Mouse (Mus musculus) intestine, embryonic 16.5 days (tissue): ENCODE data around the gene Wnt9a. TPM values are rescaled to one million over a fixed set of nuclear protein-coding genes. Genes with fewer than 3 reads are reported as not detected.
"Not testable (repeated sequence)": the region's sequence is repeated elsewhere in the genome, so short reads cannot be mapped to it uniquely, and the experiment has no call there.

Experiments
- ATAC-seq: fragments of 200-750 bp; cut with Nextera tagmentation; 2 replicates; pipeline ENCODE4 v1.8.0; 2017; ENCODE audit warnings: moderate TSS enrichment, moderate library complexity
- H3K27ac ChIP-seq: fragments of 300-500 bp; sonication (generic); 2 replicates; pipeline ENCODE4 v1.5.1; 2014; ENCODE audit warnings: mild to moderate bottlenecking, low read length
- H3K27me3 ChIP-seq: fragments of 300-500 bp; sonication (generic); replicated peaks from 2 replicates; pipeline ENCODE4 v1.6.1; 2014; ENCODE audit warnings: low read length, control low read depth, mixed read lengths; ENCODE audit not compliant: control insufficient read depth, insufficient read depth
- H3K36me3 ChIP-seq: fragments of 300-500 bp; sonication (generic); 2 replicates; pipeline ENCODE4 v1.6.1; 2014; ENCODE audit warnings: low read length, control low read depth; ENCODE audit not compliant: control insufficient read depth, insufficient read depth
- H3K4me1 ChIP-seq: fragments of 300-500 bp; sonication (generic); 2 replicates; pipeline ENCODE4 v1.6.1; 2014; ENCODE audit warnings: low read length, control low read depth, mixed read lengths; ENCODE audit not compliant: control insufficient read depth, insufficient read depth
- H3K4me2 ChIP-seq: fragments of 300-500 bp; sonication (generic); 2 replicates; pipeline ENCODE4 v1.6.1; 2014; ENCODE audit warnings: low read depth, low read length, control low read depth
- H3K4me3 ChIP-seq: fragments of 300-500 bp; sonication (generic); 2 replicates; pipeline ENCODE4 v1.5.1; 2014; ENCODE audit warnings: mild to moderate bottlenecking, low read length
- H3K9ac ChIP-seq: fragments of 300-500 bp; sonication (generic); 2 replicates; pipeline ENCODE4 v1.6.1; 2014; ENCODE audit warnings: low read depth, low read length
- H3K9me3 ChIP-seq: fragments of 300-500 bp; sonication (generic); 2 replicates; pipeline ENCODE4 v1.6.1; 2016; ENCODE audit warnings: low read length, control low read depth; ENCODE audit not compliant: control insufficient read depth
- WGBS: fragments of 180-500 bp; shearing (Covaris S2); extraction: QIAGEN DNeasy Blood & Tissue Kit; methylation state at CpG from one replicate; pipeline ENCODE4 v1.1.7; 2014; 5-methylcytosine and 5-hydroxymethylcytosine counted together
- microRNA-seq: library from miRNA; unstranded; fragments of <30 nt; microRNA quantifications from one replicate; pipeline ENCODE4, GENCODE M21; 2016
- polyA plus RNA-seq: library from polyadenylated mRNA; unstranded; fragments of >200 nt; fragmentation: Nextera tagmentation; extraction: Ambion mirVana; gene quantifications from 2 replicates; pipeline ENCODE4 v1.2.1, GENCODE M21; 2015

Gene Wnt9a
- polyA plus RNA-seq, 1 experiment from 2014 or later = 4.4 TPM

DNA sequence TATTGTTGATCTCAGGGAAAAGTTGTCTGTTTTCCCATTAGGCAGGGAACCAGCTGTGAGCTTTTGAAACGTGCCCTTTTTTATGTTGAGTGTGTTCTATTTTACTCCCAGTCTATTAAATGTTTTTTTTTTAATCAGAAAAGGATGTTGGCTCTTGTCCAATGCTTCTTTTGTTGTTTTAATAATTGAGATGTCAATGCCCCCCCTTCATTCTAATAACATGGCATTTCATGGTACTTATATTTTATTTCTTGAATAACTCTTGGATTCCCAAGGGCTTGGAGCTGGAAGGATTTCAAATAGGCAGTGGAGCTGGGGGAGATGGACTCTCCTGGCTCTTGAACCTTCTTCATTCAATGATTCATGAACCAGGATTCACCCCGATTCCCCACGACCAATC lies 59.3 kb downstream of the Wnt9a start:
- no peak overlapping the region for H3K9ac ChIP-seq
- no peak overlapping the region for H3K27ac ChIP-seq
- 62% methylated on average over 3 of the region's 3 CpGs for whole genome bisulfite sequencing

GRCm38 (mm10) chr11:59366633-59367032 lies 59.9 kb downstream of the Wnt9a start:
- no peak for ATAC-seq

More for the DNA sequence above, 59.3 kb downstream of the Wnt9a start:
- no peak for ATAC-seq
- H3K4me2 ChIP-seq = no peak overlapping the region
- peaks cover 10% of the 10 kb centered on the region; the same call in 1 of the 2 replicates for H3K4me1 ChIP-seq
- no peaks in the 10 kb centered on the region for H3K27me3 ChIP-seq
- H3K9me3 ChIP-seq = no peaks in the 10 kb centered on the region
- H3K36me3 ChIP-seq = no peaks in the 10 kb centered on the region
- H3K4me3 ChIP-seq = no peak overlapping the region

GRCm38 (mm10) chr11:59367955-59368354 lies 61.2 kb downstream of the Wnt9a start:
- H3K27me3 ChIP-seq, H3K9me3 ChIP-seq, ATAC-seq, H3K36me3 ChIP-seq, H3K4me1 ChIP-seq, H3K27ac ChIP-seq, H3K9ac ChIP-seq, H3K4me2 ChIP-seq, H3K4me3 ChIP-seq: not testable (repeated sequence)
- WGBS = 82% methylated on average over 4 of the region's 4 CpGs

More at GRCm38 (mm10) chr11:59366633-59367032, 59.9 kb downstream of the Wnt9a start:
- no peak overlapping the region for H3K9ac ChIP-seq
- no peak overlapping the region for H3K27ac ChIP-seq
- no peak overlapping the region for H3K4me2 ChIP-seq
- H3K4me3 ChIP-seq = no peak overlapping the region
- no peaks in the 10 kb centered on the region for H3K27me3 ChIP-seq
- no peaks in the 10 kb centered on the region for H3K9me3 ChIP-seq
- H3K4me1 ChIP-seq = peaks cover 10% of the 10 kb centered on the region; the same call in 1 of the 2 replicates
- WGBS = 34% methylated on average over 3 of the region's 3 CpGs
- H3K36me3 ChIP-seq = no peaks in the 10 kb centered on the region

DNA sequence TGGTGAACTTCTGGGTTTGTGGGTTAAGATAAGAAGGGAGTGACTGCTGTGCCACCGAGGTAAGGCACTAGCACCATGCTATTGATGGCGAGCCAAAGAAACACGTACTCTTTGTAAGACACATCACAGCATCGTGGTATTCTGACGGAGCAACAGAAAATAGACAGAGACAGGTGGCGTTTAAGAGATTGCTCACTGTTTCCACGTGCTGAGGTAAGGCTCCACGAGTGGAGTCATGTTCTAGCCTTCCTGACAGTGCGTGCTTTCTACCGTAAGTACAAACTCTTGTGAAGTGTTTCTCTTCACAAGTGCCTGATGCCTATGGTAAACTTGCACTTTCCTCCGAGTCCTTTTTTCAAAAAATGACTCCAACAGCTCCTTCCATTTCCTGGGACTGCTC lies 63.1 kb downstream of the Wnt9a start:
- ATAC-seq = no peak
- Histone ChIP-seq H3K27me3 (no peaks in the 10 kb centered on the region), H3K4me2 (no peak overlapping the region), H3K27ac (no peak overlapping the region), H3K4me1 (peaks cover under 1% of the 10 kb centered on the region; the same call in 1 of the 2 replicates), H3K36me3 (no peaks in the 10 kb centered on the region), H3K9ac (no peak overlapping the region), H3K9me3 (no peaks in the 10 kb centered on the region), H3K4me3 (no peak overlapping the region)
- WGBS = 74% methylated on average over 11 of the region's 11 CpGs

DNA sequence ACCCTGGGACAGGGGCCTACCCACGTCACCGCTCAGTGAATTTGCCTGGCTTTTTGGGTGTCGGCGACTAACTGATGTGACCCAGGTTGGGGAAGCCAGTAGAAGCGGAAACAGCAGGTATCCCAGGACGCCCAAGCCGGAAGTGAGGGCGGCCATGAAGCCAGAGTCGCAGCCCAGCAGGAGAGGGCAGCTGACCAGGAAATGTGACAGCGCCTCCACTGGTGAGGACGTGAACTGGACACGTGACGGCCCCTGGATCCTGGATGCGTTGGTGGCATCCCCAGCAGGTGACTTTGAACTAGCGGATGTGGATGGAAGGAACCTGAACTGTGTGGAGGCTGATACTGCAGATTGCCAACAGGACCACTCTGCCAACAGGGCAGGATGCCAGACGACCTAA lies 68.7 kb downstream of the Wnt9a start, which contains the start of gene Prss38:
Prss38 (minus strand) TSS at position 183 of the 400 bp plus-strand sequence.
- H3K4me2 ChIP-seq = no peak within 1 kb of the TSS
- H3K4me3 ChIP-seq = no peak within 1 kb of the TSS
- no peaks in the 10 kb centered on the region for H3K9me3 ChIP-seq
- WGBS = 77% methylated on average over 16 of the region's 16 CpGs
- no peaks in the 10 kb centered on the region for H3K27me3 ChIP-seq
- no peak for ATAC-seq
- H3K4me1 ChIP-seq = no peaks in the 10 kb centered on the region
- H3K27ac ChIP-seq = no peak within 1 kb of the TSS
- H3K9ac ChIP-seq = no peak within 1 kb of the TSS
- no peaks in the 10 kb centered on the region for H3K36me3 ChIP-seq

- WGBS = 88% methylated on average over 3 of the region's 3 CpGs
- no peaks in the 10 kb centered on the region for H3K9me3 ChIP-seq
- no peak overlapping the region for H3K27ac ChIP-seq
- ATAC-seq = no peak
- H3K4me3 ChIP-seq = no peak overlapping the region
- no peak overlapping the region for H3K4me2 ChIP-seq
- no peaks in the 10 kb centered on the region for H3K27me3 ChIP-seq
- no peak overlapping the region for H3K9ac ChIP-seq
- H3K36me3 ChIP-seq = no peaks in the 10 kb centered on the region
- H3K4me1 ChIP-seq = no peaks in the 10 kb centered on the region
These were observed 71.3 kb downstream of the Wnt9a start for GRCm38 (mm10) chr11:59377999-59378398.

GRCm38 (mm10) chr11:59379547-59379946 lies 72.8 kb downstream of the Wnt9a start:
- H3K27ac ChIP-seq = no peak overlapping the region

More at GRCm38 (mm10) chr11:59379547-59379946, 72.8 kb downstream of the Wnt9a start:
- Histone ChIP-seq H3K4me2 (no peak overlapping the region), H3K9ac (no peak overlapping the region), H3K4me3 (no peak overlapping the region), H3K36me3 (no peaks in the 10 kb centered on the region), H3K9me3 (no peaks in the 10 kb centered on the region), H3K27me3 (no peaks in the 10 kb centered on the region), H3K4me1 (peaks cover 5% of the 10 kb centered on the region)
- ATAC-seq = no peak

Small RNA genes within 50 kb of the gene (microRNA-seq; reads per million reads assigned to microRNA genes)
- gene Gm24756 = not detected

Other genes starting within 250 kb of the Wnt9a start
- gene Obscn, start 170.5 kb upstream of the Wnt9a start, polyA plus RNA-seq = 0.89 and 1.0 TPM in 2 replicates
- 7.4 and 7.7 TPM in 2 replicates for gene Iba57, start 143.2 kb upstream of the Wnt9a start, polyA plus RNA-seq
- 0.81 and 1.4 TPM in 2 replicates for gene Gjc2, start 123.7 kb upstream of the Wnt9a start, polyA plus RNA-seq
- 114 and 115 TPM in 2 replicates for gene Guk1, start 114.7 kb upstream of the Wnt9a start, polyA plus RNA-seq
- 101 and 104 TPM in 2 replicates for gene Mrpl55, start 104.4 kb upstream of the Wnt9a start, polyA plus RNA-seq
- 32.7 and 33.1 TPM in 2 replicates for gene 2310033P09Rik, start 98.6 kb upstream of the Wnt9a start, polyA plus RNA-seq
- 733 and 751 TPM in 2 replicates for gene Arf1, start 78.7 kb upstream of the Wnt9a start, polyA plus RNA-seq
- gene Wnt3a, start 16.2 kb upstream of the Wnt9a start, polyA plus RNA-seq = not detected in 2 replicates
- gene Prss38, start 68.7 kb downstream of the Wnt9a start, polyA plus RNA-seq = not detected in 2 replicates
- gene Jmjd4, start 143.1 kb downstream of the Wnt9a start, polyA plus RNA-seq = 7.4 and 8.1 TPM in 2 replicates
- gene Snap47, start 144.3 kb downstream of the Wnt9a start, polyA plus RNA-seq = 74.4 and 76.8 TPM in 2 replicates
- gene Zfp867, start 165.5 kb downstream of the Wnt9a start, polyA plus RNA-seq = 4.3 and 4.6 TPM in 2 replicates
- gene Zkscan17, start 219.8 kb downstream of the Wnt9a start, polyA plus RNA-seq = 13.8 and 14.7 TPM in 2 replicates
- gene Nlrp3, start 234.6 kb downstream of the Wnt9a start, polyA plus RNA-seq = 0.35 and 0.51 TPM in 2 replicates